Mouse (Mus musculus) MEL (cell line): ENCODE results near the gene Nptxr. TPM values are rescaled to one million over a fixed set of nuclear protein-coding genes. Genes with fewer than 3 reads are reported as not detected.

Experiments
- DNase-seq: peaks from one replicate; pipeline ENCODE4 v3.0.0; 2011; ENCODE audit warnings: low read depth, low spot score
- H3K27ac ChIP-seq: 2 replicates; pipeline ENCODE4 v1.5.1; 2012; ENCODE audit warnings: low read depth, mild to moderate bottlenecking, control low read depth, low read length, moderate library complexity; ENCODE audit not compliant: control insufficient read depth
- H3K27me3 ChIP-seq, 2 experiments: fragments of 150-350 bp in 1 of 2; sonication (generic) in 1 of 2; 2 replicates each; pipeline ENCODE4 v1.6.1; 2012; ENCODE audit warnings: low read length in 2 of 2, mild to moderate bottlenecking in 2 of 2, improper control_type of control experiment in 1 of 2, moderate library complexity in 1 of 2; ENCODE audit not compliant: insufficient read depth in 2 of 2, control insufficient read depth in 1 of 2
- H3K36me3 ChIP-seq, 2 experiments: 2 replicates each; pipeline ENCODE4 v1.6.1; 2012 to 2014; ENCODE audit warnings: low read length in 2 of 2, improper control_type of control experiment in 1 of 2, inconsistent platforms in 1 of 2, mild to moderate bottlenecking in 1 of 2; ENCODE audit not compliant: insufficient read depth in 2 of 2, control insufficient read depth in 1 of 2
- H3K4me1 ChIP-seq, 2 experiments: fragments of 150-350 bp in 1 of 2; sonication (generic) in 1 of 2; 2 replicates each; pipeline ENCODE4 v1.6.1; 2012; ENCODE audit warnings: low read length in 2 of 2, improper control_type of control experiment in 1 of 2, mild to moderate bottlenecking in 1 of 2; ENCODE audit not compliant: insufficient read depth in 2 of 2, control insufficient read depth in 1 of 2
- H3K4me3 ChIP-seq, 2 experiments: fragments of 150-350 bp in 1 of 2; sonication (generic) in 1 of 2; 2 replicates each; pipeline ENCODE4 v1.5.1; 2012; ENCODE audit warnings: low read depth in 2 of 2, low read length in 2 of 2, mild to moderate bottlenecking in 2 of 2, moderate library complexity in 2 of 2, control low read depth in 1 of 2, improper control_type of control experiment in 1 of 2; ENCODE audit not compliant: control insufficient read depth in 1 of 2, insufficient read depth in 1 of 2
- H3K79me2 ChIP-seq: 2 replicates; pipeline ENCODE4 v1.6.1; 2012; ENCODE audit warnings: mild to moderate bottlenecking, low read length, moderate library complexity; ENCODE audit not compliant: control insufficient read depth, poor library complexity, insufficient read depth
- H3K9ac ChIP-seq: 2 replicates; pipeline ENCODE4 v1.6.1; 2012; ENCODE audit warnings: low read depth, mild to moderate bottlenecking, control low read depth, low read length, moderate library complexity; ENCODE audit not compliant: control insufficient read depth, poor library complexity, severe bottlenecking
- H3K9me3 ChIP-seq: fragments of 150-350 bp; sonication (generic); replicated peaks from 2 replicates; pipeline ENCODE4 v1.6.1; 2012; ENCODE audit warnings: mild to moderate bottlenecking, low read length, improper control_type of control experiment, moderate library complexity; ENCODE audit not compliant: insufficient read depth
- BHLHE40 ChIP-seq: IDR thresholded peaks from 2 replicates; pipeline ENCODE4 v1.6.1; 2012; ENCODE audit warnings: low read depth, mild to moderate bottlenecking, inconsistent platforms, low read length, improper control_type of control experiment, borderline replicate concordance
- E2F4 ChIP-seq: IDR thresholded peaks from 2 replicates; pipeline ENCODE4 v1.6.1; 2011; ENCODE audit warnings: low read depth, low read length, improper control_type of control experiment, borderline replicate concordance
- ELF1 ChIP-seq: IDR thresholded peaks from 2 replicates; pipeline ENCODE4 v1.6.1; 2014; ENCODE audit warnings: low read depth, mild to moderate bottlenecking, inconsistent platforms, low read length, improper control_type of control experiment, moderate library complexity
- GABPA ChIP-seq: IDR thresholded peaks from 2 replicates; pipeline ENCODE4 v1.6.1; 2012; ENCODE audit warnings: low read depth, mild to moderate bottlenecking, inconsistent platforms, low read length, improper control_type of control experiment, moderate library complexity
- GATA1 ChIP-seq: IDR thresholded peaks from 2 replicates; pipeline ENCODE4 v1.6.1; 2011; ENCODE audit warnings: low read depth, low read length, improper control_type of control experiment
- HCFC1 ChIP-seq: IDR thresholded peaks from 2 replicates; pipeline ENCODE4 v1.6.1; 2012; ENCODE audit warnings: low read depth, mild to moderate bottlenecking, inconsistent platforms, low read length, improper control_type of control experiment, moderate library complexity
- KAT2A ChIP-seq: conservative IDR thresholded peaks from 2 replicates; pipeline ENCODE4 v1.6.1; 2012; ENCODE audit warnings: low read depth, low read length, improper control_type of control experiment, inconsistent platforms
- MAZ ChIP-seq: IDR thresholded peaks from 2 replicates; pipeline ENCODE4 v1.6.1; 2012; ENCODE audit warnings: low read depth, mild to moderate bottlenecking, inconsistent platforms, low read length, improper control_type of control experiment
- NELFE ChIP-seq: IDR thresholded peaks from 2 replicates; pipeline ENCODE4 v1.6.1; 2011; ENCODE audit warnings: low read depth, low read length, improper control_type of control experiment
- NRF1 ChIP-seq: IDR thresholded peaks from 2 replicates; pipeline ENCODE4 v1.6.1; 2014; ENCODE audit warnings: low read depth, mild to moderate bottlenecking, inconsistent platforms, low read length, improper control_type of control experiment, moderate library complexity; ENCODE audit not compliant: poor library complexity, insufficient read depth, severe bottlenecking
- POLR2A ChIP-seq, 2 experiments: IDR thresholded peaks; 2 replicates each; pipeline ENCODE4 v1.6.1; 2011 to 2012; ENCODE audit warnings: low read length in 2 of 2, mild to moderate bottlenecking in 2 of 2, control low read depth in 1 of 2, improper control_type of control experiment in 1 of 2, low read depth in 1 of 2, moderate library complexity in 1 of 2; ENCODE audit not compliant: control insufficient read depth in 1 of 2, insufficient read depth in 1 of 2, poor library complexity in 1 of 2
- TAL1 ChIP-seq: IDR thresholded peaks from 2 replicates; pipeline ENCODE4 v1.6.1; 2012; ENCODE audit warnings: mild to moderate bottlenecking, inconsistent platforms, low read length, moderate library complexity, mixed read lengths
- TCF12 ChIP-seq: IDR thresholded peaks from 2 replicates; pipeline ENCODE4 v1.6.1; 2014; ENCODE audit warnings: low read depth, mild to moderate bottlenecking, inconsistent platforms, low read length, improper control_type of control experiment, moderate library complexity
- UBTF ChIP-seq: IDR thresholded peaks from 2 replicates; pipeline ENCODE4 v1.6.1; 2012; ENCODE audit warnings: low read depth, mild to moderate bottlenecking, inconsistent platforms, low read length, improper control_type of control experiment, moderate library complexity, borderline replicate concordance; ENCODE audit not compliant: insufficient read depth
- USF1 ChIP-seq: IDR thresholded peaks from 2 replicates; pipeline ENCODE4 v1.6.1; 2014; ENCODE audit warnings: low read depth, mild to moderate bottlenecking, inconsistent platforms, low read length, improper control_type of control experiment, moderate library complexity
- polyA plus RNA-seq, 2 experiments: library from polyadenylated mRNA; stranded (reverse) in 1 of 2; unstranded in 1 of 2; fragments of >175 nt in 1 of 2; fragments of >200 nt in 1 of 2; gene quantifications; 2 replicates each; pipeline versions ENCODE4 v1.2.1 to v1.2.4; 2012; ENCODE audit warnings: low replicate concordance in 2 of 2, low read depth in 1 of 2; ENCODE audit not compliant: insufficient read length in 2 of 2, insufficient read depth in 1 of 2, missing spikeins in 1 of 2
- total RNA-seq: library from RNA; depleted of rRNA; stranded (reverse); fragments of 300-350 nt; gene quantifications from 2 replicates; pipeline ENCODE4 v1.2.3, GENCODE M21; 2012

Nptxr gene
- total and polyA plus RNA-seq, 3 experiments, result 0.04 to 0.33 TPM; not detected in 1

GRCm38 (mm10) chr15:79803533-79804351, 824 bp downstream of the Nptxr start:
- H3K4me1 ChIP-seq, result no peaks in the 10 kb centered on the region
- no peak overlapping the region for H3K27ac ChIP-seq
- H3K27me3 ChIP-seq, result peaks cover 0 to 2% of the 10 kb centered on the region in 2 experiments; a peak in 1 of 4 replicates
- H3K4me3 ChIP-seq, result no peak overlapping the region
- H3K9me3 ChIP-seq, result no peaks in the 10 kb centered on the region
- H3K36me3 ChIP-seq, result no peaks in the 10 kb centered on the region
- TF ChIP-seq E2F4, result no peak
- no peak for TF ChIP-seq UBTF
- no peak for DNase-seq
- H3K79me2 ChIP-seq, result no peaks in the 10 kb centered on the region
- H3K9ac ChIP-seq, result no peak overlapping the region

- Histone ChIP-seq H3K27me3 (0 out of 4 replicates have a peak, but pooled peaks cover 0 to 2% of the 10 kb centered on the region in 2 experiments), H3K4me1 (no peaks in the 10 kb centered on the region), H3K79me2 (no peaks in the 10 kb centered on the region), H3K4me3 (no peak overlapping the region), H3K36me3 (no peaks in the 10 kb centered on the region), H3K27ac (no peak overlapping the region), H3K9me3 (no peaks in the 10 kb centered on the region), H3K9ac (no peak overlapping the region)
- TF ChIP-seq KAT2A (no peak), TAL1 (no peak), MAZ (no peak), ELF1 (no peak)
- no peak for DNase-seq
Measured at GRCm38 (mm10) chr15:79802304-79802703, 2.3 kb downstream of the Nptxr start.

- TF ChIP-seq TCF12 (no peak), UBTF (no peak), NELFE (no peak), POLR2A (IDR thresholded peaks at IDR 0.05; ENCODE audit: control insufficient read depth in 1 of 2, insufficient read depth in 1 of 2, low read depth in 1 of 2, low read length in 2 of 2, poor library complexity in 1 of 2) (no peak), HCFC1 (no peak), GATA1 (no peak), NRF1 (no peak), BHLHE40 (no peak), USF1 (no peak), GABPA (no peak)
- Histone ChIP-seq H3K9me3 (no peaks in the 10 kb centered on the region), H3K9ac (no peak overlapping the region), H3K4me3 (no peak overlapping the region), H3K27me3 (0 out of 4 replicates have a peak, but pooled peaks cover 0 to 2% of the 10 kb centered on the region in 2 experiments), H3K27ac (no peak overlapping the region), H3K36me3 (no peaks in the 10 kb centered on the region), H3K4me1 (no peaks in the 10 kb centered on the region), H3K79me2 (no peaks in the 10 kb centered on the region)
- DNase-seq, result no peak
Measured at GRCm38 (mm10) chr15:79801646-79802045, 2.9 kb downstream of the Nptxr start.
